Mouse (Mus musculus): ENCODE measurements around the gene Fam43b.

DNA sequence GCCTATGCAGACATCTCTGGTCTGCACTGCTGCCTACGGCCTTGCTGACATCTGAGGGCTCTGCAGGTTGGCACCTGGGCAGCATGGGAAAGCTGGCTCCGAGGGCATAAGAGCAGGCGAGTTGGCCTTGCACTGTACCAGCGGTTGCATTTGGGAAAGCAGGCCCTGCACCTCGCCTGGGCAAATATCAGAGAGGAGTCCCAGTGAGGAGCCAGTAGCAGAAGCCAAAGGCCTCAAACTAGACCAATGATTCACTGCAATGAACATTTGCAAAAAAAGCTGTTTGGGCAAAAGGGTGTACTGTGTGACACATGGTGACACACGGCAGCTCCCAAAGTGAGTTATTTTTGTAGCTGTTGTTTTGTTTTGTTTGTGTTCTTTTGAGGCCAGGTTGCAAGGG, 28.7 kb upstream of the Fam43b start:
- TF ChIP-seq CTCF (IDR thresholded peaks at IDR 0.05): no peak
- no peak for TF ChIP-seq EP300 (IDR thresholded peaks at IDR 0.05)
